Mouse (Mus musculus): ENCODE measurements at regions not wholly inside any gene's neighbourhood (a gene's known extent, or its start where the extent isn't known, plus 50 kb on each side); places are given as distances from the start of the nearest gene placed in this dataset.

DNA sequence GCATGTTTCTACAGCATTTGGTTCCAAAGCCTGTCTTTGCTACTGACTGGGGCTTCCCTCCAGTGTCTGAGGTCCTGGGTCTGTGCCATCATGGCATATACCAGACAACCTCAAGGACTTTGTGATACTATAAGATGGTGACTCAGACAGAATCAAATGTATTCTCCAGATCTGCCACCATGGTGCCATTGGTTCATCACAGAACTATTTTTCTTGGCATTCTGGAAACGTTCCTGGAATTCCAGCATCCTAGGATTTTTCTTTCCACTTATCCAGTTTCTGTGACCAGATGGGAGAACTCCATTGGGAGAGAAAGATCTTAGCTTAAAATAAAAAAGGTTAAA is 69.8 kb upstream of the Trabd2b start:
- no peaks in the 10 kb centered on the region for H3K27me3 ChIP-seq (ENCODE audit: control insufficient read depth, insufficient read depth, low read length, poor library complexity, severe bottlenecking)
- no peak for DNase-seq (ENCODE audit: low read depth, low spot score)
- no peaks in the 10 kb centered on the region for H3K36me3 ChIP-seq (ENCODE audit: control insufficient read depth, insufficient read depth, low read length, poor library complexity, severe bottlenecking)

DNA sequence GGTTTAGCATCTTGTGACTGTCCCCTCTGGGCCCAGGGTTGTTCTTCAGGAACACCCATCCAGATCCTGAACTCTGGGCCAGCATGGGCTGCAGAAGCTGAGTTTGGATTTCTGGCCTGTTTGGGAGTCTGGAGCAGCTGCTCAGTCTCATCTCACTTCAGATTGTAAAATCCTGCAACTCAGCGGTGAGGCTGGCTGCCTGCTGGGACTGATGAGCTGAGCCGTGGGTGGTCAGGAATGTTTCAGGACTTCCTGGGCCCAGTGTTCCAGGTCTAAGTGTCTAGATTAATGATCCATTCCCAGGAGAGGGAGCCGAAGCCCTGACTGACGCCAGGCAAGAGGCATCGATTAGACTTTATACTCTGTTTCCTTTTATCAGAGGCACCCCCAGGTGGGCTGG is 66.7 kb upstream of the Trabd2b start:
- Histone ChIP-seq H3K27me3 (ENCODE audit: control insufficient read depth, insufficient read depth, low read length, poor library complexity, severe bottlenecking) (no peaks in the 10 kb centered on the region), H3K36me3 (ENCODE audit: control insufficient read depth, insufficient read depth, low read length, poor library complexity, severe bottlenecking) (no peaks in the 10 kb centered on the region)
- no peak for DNase-seq (ENCODE audit: low read depth, low spot score)

DNA sequence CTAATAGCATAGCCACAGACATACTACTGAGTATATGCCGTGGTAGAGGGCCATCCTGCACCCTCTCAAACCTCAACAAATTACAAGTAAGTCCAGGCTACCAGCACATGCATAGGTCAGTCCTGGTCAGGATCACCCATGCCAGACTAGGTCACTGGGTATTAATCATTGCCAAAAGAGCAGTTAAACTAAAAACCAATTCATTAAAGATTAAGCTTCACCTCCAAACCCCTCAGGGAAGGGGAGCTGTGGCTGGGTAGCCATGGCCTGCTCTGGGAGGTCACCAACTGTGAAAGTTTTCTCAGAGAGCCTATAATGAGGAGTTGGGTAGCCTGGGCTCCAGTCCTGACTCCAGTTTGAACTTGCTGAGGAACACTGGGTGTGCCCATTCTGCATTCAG is 61.4 kb upstream of the Trabd2b start:
- Histone ChIP-seq H3K27me3 (ENCODE audit: control insufficient read depth, insufficient read depth, low read length, poor library complexity, severe bottlenecking) (no peaks in the 10 kb centered on the region), H3K36me3 (ENCODE audit: control insufficient read depth, insufficient read depth, low read length, poor library complexity, severe bottlenecking) (no peaks in the 10 kb centered on the region)
- DNase-seq (ENCODE audit: low read depth, low spot score): no peak

DNA sequence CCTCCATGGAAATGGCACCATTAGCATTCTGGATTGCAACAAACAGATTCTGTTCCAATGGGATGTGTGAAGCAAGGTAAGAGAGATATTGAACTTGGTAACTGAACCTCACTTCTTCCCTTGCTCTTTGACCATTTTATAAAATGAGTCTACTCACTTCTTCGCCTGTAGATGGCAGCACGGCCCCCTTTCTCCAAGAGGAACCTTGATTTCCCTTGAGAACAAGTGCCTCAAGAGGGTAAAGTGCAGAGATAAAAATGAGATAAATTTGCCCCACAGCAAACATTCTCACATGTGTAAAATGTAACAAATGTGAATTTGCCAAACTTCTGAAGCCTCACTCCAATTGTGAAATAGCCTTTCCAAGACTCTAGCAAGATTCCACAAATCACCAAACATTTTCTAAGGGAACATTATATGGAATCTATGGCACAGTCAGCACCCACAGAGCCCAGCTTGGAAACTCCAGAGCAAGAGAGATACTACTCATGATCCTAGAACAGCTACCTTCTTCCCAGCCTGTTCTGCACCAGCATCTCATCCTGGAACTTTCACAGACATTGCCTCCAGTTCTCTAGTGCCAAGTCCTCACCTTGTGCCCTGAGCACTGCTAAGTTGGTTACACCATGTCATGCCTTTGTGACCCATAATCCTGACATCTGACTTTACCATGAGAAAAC is 60.3 kb upstream of the Trabd2b start:
- DNase-seq (ENCODE audit: low read depth, low spot score): peak; percentile 20
- Histone ChIP-seq H3K36me3 (ENCODE audit: control insufficient read depth, insufficient read depth, low read length, poor library complexity, severe bottlenecking) (no peaks in the 10 kb centered on the region), H3K27me3 (ENCODE audit: control insufficient read depth, insufficient read depth, low read length, poor library complexity, severe bottlenecking) (no peaks in the 10 kb centered on the region)

DNA sequence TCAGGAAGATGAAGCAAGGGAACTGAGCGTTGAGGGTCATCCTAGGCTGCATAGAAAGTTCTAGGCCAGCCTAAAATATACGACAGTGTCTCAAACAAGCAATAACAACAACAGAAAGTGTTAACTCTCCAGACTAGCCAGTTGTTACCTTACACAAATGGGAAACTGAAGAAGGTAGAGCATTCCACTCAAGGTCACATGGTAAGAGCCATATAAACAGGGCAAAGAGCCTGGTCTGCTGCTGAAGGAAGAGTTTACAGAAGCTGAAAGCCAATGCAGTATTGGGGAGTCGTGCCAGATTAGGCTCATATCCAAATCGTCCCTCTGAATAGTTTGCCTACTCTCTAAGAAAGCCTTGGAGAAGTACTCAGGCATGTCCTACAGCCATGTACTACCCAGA is 59.6 kb upstream of the Trabd2b start:
- H3K36me3 ChIP-seq (ENCODE audit: control insufficient read depth, insufficient read depth, low read length, poor library complexity, severe bottlenecking): no peaks in the 10 kb centered on the region
- DNase-seq (ENCODE audit: low read depth, low spot score): no peak
- no peaks in the 10 kb centered on the region for H3K27me3 ChIP-seq (ENCODE audit: control insufficient read depth, insufficient read depth, low read length, poor library complexity, severe bottlenecking)

GRCm38 (mm10) chr4:114349601-114350000 is 56.9 kb upstream of the Trabd2b start:
- H3K36me3 ChIP-seq (ENCODE audit: control insufficient read depth, insufficient read depth, low read length, poor library complexity, severe bottlenecking): no peaks in the 10 kb centered on the region
- H3K27me3 ChIP-seq (ENCODE audit: control insufficient read depth, insufficient read depth, low read length, poor library complexity, severe bottlenecking): no peaks in the 10 kb centered on the region
- DNase-seq (ENCODE audit: low read depth, low spot score): no peak

DNA sequence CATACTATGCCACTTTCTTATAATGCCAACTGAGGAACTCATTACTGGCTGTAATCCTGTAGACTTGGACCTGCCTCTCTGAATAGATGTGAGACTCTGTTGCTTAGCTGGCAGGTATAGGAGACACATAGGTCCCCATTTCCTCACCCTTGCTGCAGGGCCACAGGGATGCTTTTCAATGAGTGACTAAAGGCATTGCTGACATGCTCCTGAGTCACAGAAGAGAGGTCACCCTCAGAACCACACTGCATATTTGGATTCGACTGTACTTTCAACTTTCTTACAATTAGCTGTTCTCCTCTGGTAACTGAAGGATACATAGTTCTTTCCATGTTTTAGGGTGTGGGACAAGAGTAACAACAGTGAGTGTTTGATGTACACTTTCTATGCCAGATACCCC is 55.2 kb upstream of the Trabd2b start:
- no peaks in the 10 kb centered on the region for H3K27me3 ChIP-seq (ENCODE audit: control insufficient read depth, insufficient read depth, low read length, poor library complexity, severe bottlenecking)
- no peak for DNase-seq (ENCODE audit: low read depth, low spot score)
- no peaks in the 10 kb centered on the region for H3K36me3 ChIP-seq (ENCODE audit: control insufficient read depth, insufficient read depth, low read length, poor library complexity, severe bottlenecking)

DNA sequence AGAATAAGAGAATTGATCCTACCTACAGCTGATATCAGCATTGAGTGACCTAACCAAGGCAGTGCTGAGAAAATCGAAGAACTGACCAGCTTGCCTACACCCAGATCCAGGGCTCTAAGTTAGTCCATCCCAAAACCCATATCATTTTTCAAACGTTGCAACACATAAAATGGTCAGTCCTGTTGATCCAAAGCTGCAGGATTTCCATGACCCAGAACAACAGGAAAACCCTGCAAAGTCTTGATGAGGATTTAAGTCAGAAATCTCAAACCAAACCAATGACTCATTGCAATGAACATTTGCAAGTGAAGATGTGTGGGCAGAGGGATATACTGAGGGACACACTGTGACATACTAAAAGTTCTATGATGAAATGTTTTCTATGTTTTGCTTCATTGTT is 53.5 kb upstream of the Trabd2b start:
- no peaks in the 10 kb centered on the region for H3K36me3 ChIP-seq (ENCODE audit: control insufficient read depth, insufficient read depth, low read length, poor library complexity, severe bottlenecking)
- no peak for DNase-seq (ENCODE audit: low read depth, low spot score)
- H3K27me3 ChIP-seq (ENCODE audit: control insufficient read depth, insufficient read depth, low read length, poor library complexity, severe bottlenecking): no peaks in the 10 kb centered on the region

Measured in splenic B cell, adult 2 months (primary cell).